Mouse (Mus musculus) cortical plate, adult 2 months (tissue): ENCODE results near the gene Notum.

ENCODE experiments used
- CTCF ChIP-seq: fragments of 200-500 bp; IDR thresholded peaks from 2 replicates; pipeline ENCODE4 v1.5.1; 2011; ENCODE audit warnings: mild to moderate bottlenecking, control low read depth, low read length; ENCODE audit not compliant: insufficient read depth; ENCODE audit errors: extremely low read depth
- POLR2A ChIP-seq: fragments of 200-500 bp; IDR thresholded peaks from 2 replicates; pipeline ENCODE4 v1.6.1; 2011; ENCODE audit warnings: mild to moderate bottlenecking, low read length, control low read depth; ENCODE audit not compliant: insufficient read depth; ENCODE audit errors: extremely low read depth

DNA sequence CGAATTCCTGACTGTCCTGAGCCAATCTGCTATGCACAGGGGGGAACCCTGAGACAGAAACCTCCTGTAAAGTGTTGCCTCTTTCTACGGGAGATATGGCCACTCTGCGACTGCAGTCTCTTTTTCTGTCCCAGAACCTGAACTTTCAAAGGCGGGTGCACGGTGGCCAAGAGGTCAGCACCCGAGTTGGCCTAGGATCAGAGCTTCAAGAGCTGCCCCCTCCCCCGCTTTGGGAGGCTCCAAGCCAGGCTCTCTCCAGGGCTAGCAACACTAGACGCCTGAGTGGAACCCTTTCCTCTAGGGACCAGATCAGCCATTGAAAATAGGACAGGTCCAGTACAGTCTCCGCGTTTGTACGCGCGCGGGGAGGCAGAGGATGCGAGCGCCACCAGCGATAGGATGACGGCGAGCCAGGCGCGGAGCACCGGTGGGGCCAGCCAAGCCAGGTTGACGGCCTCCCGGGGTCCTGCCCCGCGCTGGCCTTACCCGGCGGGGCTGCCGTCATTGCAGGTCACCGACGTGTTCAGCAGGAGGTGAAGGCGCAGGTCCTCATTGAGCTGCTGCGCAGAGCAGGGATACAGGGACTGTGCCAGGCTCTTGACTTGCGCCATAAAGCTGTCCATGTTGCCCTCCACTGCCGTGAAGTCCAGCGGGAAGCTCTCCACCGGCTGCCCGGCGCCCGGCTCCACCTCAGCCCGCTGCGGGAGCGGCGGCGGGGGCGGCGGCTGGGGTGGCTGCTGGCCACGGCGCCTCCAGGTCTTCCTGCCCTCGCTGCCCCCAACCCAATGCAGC, 1.3 kb downstream of the Notum start:
- TF ChIP-seq POLR2A (no peak), CTCF (no peak)
